Mouse (Mus musculus): ENCODE measurements around the gene Sbno2.

GRCm38 (mm10) chr10:80048396-80048795 is 57.0 kb downstream of the Sbno2 start:
- TF ChIP-seq CTCF (conservative IDR thresholded peaks at IDR 0.05; ENCODE audit: insufficient read depth, insufficient read length, low read depth, low read length): no peak
- TF ChIP-seq POLR2A (IDR thresholded peaks at IDR 0.05; ENCODE audit: low read depth, low read length): no peak

All from kidney, adult 2 months (tissue).